Mouse (Mus musculus) neutrophil, adult 5-6 weeks (primary cell): ENCODE measurements around the gene Xpot. TPM values are rescaled to one million over a fixed set of nuclear protein-coding genes. Genes with fewer than 3 reads are reported as not detected.

Experiments used
- total RNA-seq: library from RNA; stranded (forward); fragments of 200-1000 nt; gene quantifications from 2 replicates; pipeline ENCODE4 v1.2.3, GENCODE M21; 2017

Xpot gene
- total RNA-seq, 1 experiment from 2014 or later = 44.0 TPM

Other genes starting within 250 kb of the Xpot start
- 173 and 189 TPM in 2 replicates for gene Rassf3, start 150.0 kb downstream of the Xpot start, total RNA-seq
- gene Tbk1, start 39.5 kb downstream of the Xpot start, total RNA-seq = 133 and 134 TPM in 2 replicates
- not detected in 2 replicates for gene D930020B18Rik, start 15.3 kb upstream of the Xpot start, total RNA-seq
- 6.8 and 7.5 TPM in 2 replicates for gene BC048403, start 113.6 kb upstream of the Xpot start, total RNA-seq